Mouse (Mus musculus): ENCODE results near the gene Olfr483. TPM values are rescaled to one million over a fixed set of nuclear protein-coding genes. Genes with fewer than 3 reads are reported as not detected.

Gene Olfr483
- polyA plus RNA-seq (2014; fragmentation: Nextera tagmentation; extraction: Ambion mirVana), result not detected in 2 replicates

DNA sequence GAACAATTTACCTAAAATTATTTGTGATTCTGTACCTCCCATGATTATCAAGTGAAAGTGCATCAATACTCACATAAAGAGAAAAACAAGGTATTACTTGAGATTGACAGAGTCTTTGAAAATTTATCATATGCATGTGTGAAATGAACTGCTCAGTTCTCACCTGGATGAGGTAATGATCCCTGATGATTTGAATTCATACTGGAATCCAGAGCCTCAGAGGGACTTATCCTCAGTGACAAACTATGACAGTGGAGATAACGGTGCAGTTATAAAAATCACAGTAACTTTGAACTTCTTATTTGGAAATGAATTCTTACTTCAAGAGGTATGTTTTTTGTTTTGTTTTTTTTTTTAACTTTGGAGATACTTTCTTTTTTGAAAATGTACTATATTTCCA, at the start of gene Olfr483:
Gene Olfr483, plus strand, starts transcription at position 301 of the 400 bp plus-strand sequence.
- Histone ChIP-seq H3K36me3 (ENCODE audit: control insufficient read depth, insufficient read depth, low read length) (no peaks in the 10 kb centered on the region), H3K9me3 (ENCODE audit: control insufficient read depth, low read length) (no peaks in the 10 kb centered on the region), H3K4me1 (ENCODE audit: control insufficient read depth, insufficient read depth, low read length) (no peaks in the 10 kb centered on the region), H3K27ac (ENCODE audit: low read depth, low read length) (no peak within 1 kb of the TSS), H3K9ac (ENCODE audit: low read length) (no peak within 1 kb of the TSS), H3K27me3 (ENCODE audit: control insufficient read depth, insufficient read depth, low read length) (no peaks in the 10 kb centered on the region), H3K4me2 (no peak within 1 kb of the TSS), H3K4me3 (ENCODE audit: low read depth, low read length) (no peak within 1 kb of the TSS)
- DNase-seq (ENCODE audit: low spot score, missing footprints) (no peak), ATAC-seq (ENCODE audit: low FRiP score) (no peak)
- 87% methylated on average over 1 of the region's 1 CpGs for WGBS

- DNase-seq (ENCODE audit: low spot score, missing footprints) (no peak), ATAC-seq (ENCODE audit: low FRiP score) (no peak)
- Histone ChIP-seq H3K4me3 (ENCODE audit: low read depth, low read length) (no peak within 1 kb of the TSS), H3K4me1 (ENCODE audit: control insufficient read depth, insufficient read depth, low read length) (no peaks in the 10 kb centered on the region), H3K27ac (ENCODE audit: low read depth, low read length) (no peak within 1 kb of the TSS), H3K9me3 (ENCODE audit: control insufficient read depth, low read length) (no peaks in the 10 kb centered on the region), H3K4me2 (no peak within 1 kb of the TSS), H3K9ac (ENCODE audit: low read length) (no peak within 1 kb of the TSS), H3K36me3 (ENCODE audit: control insufficient read depth, insufficient read depth, low read length) (no peaks in the 10 kb centered on the region), H3K27me3 (ENCODE audit: control insufficient read depth, insufficient read depth, low read length) (no peaks in the 10 kb centered on the region)
- WGBS, result 88% methylated on average over 1 of the region's 1 CpGs
Measured at GRCm38 (mm10) chr7:108067246-108067645, 33.4 kb upstream of the Olfr483 start, which contains the start of gene Olfr480. TSS of gene Olfr480 (minus strand) at chr7:108067346.

- H3K4me2 ChIP-seq, result no peak within 1 kb of the TSS
- no peak within 1 kb of the TSS for H3K27ac ChIP-seq (ENCODE audit: low read depth, low read length)
- no peak for ATAC-seq (ENCODE audit: low FRiP score)
- H3K9me3 ChIP-seq (ENCODE audit: control insufficient read depth, low read length), result no peaks in the 10 kb centered on the region
- H3K9ac ChIP-seq (ENCODE audit: low read length), result no peak within 1 kb of the TSS
- DNase-seq (ENCODE audit: low spot score, missing footprints), result no peak
- no peaks in the 10 kb centered on the region for H3K36me3 ChIP-seq (ENCODE audit: control insufficient read depth, insufficient read depth, low read length)
- H3K27me3 ChIP-seq (ENCODE audit: control insufficient read depth, insufficient read depth, low read length), result no peaks in the 10 kb centered on the region
- H3K4me1 ChIP-seq (ENCODE audit: control insufficient read depth, insufficient read depth, low read length), result no peaks in the 10 kb centered on the region
- no peak within 1 kb of the TSS for H3K4me3 ChIP-seq (ENCODE audit: low read depth, low read length)
Measured at GRCm38 (mm10) chr7:108079555-108079954, 21.1 kb upstream of the Olfr483 start, which contains the start of gene Olfr481. TSS of gene Olfr481 (plus strand) at chr7:108079855.

DNA sequence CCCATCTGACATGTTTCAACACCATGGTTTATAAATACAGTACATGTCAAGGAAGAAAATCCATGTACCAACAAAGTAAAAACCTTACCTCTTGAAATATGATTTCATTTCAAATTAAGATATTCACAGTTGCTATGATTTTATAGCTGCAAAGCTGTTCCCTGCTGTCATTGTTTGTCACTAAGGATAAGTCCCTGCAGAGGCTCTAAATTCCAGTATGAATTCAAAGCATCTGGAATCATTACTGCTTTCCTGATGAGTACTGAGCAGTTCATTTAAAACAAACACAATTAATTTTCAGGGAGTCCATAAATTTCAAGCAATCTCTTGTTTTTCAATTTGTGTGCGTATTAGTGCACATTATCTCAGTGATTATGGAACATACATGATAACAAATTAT, 3.2 kb upstream of the Olfr483 start, which contains the start of gene Olfr482:
Gene Olfr482, minus strand, starts transcription at position 101 of the 400 bp plus-strand sequence.
- Histone ChIP-seq H3K9me3 (ENCODE audit: control insufficient read depth, low read length) (no peaks in the 10 kb centered on the region), H3K4me1 (ENCODE audit: control insufficient read depth, insufficient read depth, low read length) (no peaks in the 10 kb centered on the region), H3K36me3 (ENCODE audit: control insufficient read depth, insufficient read depth, low read length) (no peaks in the 10 kb centered on the region), H3K4me2 (no peak within 1 kb of the TSS), H3K9ac (ENCODE audit: low read length) (no peak within 1 kb of the TSS), H3K4me3 (ENCODE audit: low read depth, low read length) (no peak within 1 kb of the TSS), H3K27ac (ENCODE audit: low read depth, low read length) (no peak within 1 kb of the TSS), H3K27me3 (ENCODE audit: control insufficient read depth, insufficient read depth, low read length) (no peaks in the 10 kb centered on the region)
- DNase-seq (ENCODE audit: low spot score, missing footprints) (no peak), ATAC-seq (ENCODE audit: low FRiP score) (no peak)
- 87% methylated on average over 1 of the region's 1 CpGs for WGBS

DNA sequence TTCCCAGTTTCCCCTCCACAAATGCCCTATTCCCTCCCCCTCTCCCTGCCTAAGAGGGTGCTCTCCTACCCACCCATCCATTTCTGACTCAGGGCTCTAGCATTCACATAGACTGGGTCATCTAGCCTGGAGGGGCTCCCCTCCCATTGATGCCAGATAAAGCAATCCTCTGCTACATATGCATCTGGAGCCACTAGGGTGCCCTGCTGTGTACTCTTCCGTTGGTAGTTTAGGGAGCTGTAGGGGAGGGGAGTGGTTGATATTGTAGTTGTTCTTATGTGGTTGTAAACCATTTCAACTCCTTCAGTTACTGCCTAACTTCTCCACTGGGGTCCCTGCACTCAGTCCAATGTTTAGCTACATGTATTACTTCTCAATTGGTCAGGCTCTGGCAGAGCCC, 20.0 kb downstream of the Olfr483 start:
- no peaks in the 10 kb centered on the region for H3K4me1 ChIP-seq (ENCODE audit: control insufficient read depth, insufficient read depth, low read length)
- WGBS, result 9% methylated on average over 1 of the region's 1 CpGs
- DNase-seq (ENCODE audit: low spot score, missing footprints) (no peak), ATAC-seq (ENCODE audit: low FRiP score) (no peak)
- H3K27ac ChIP-seq (ENCODE audit: low read depth, low read length), result no peak overlapping the region
- H3K27me3 ChIP-seq (ENCODE audit: control insufficient read depth, insufficient read depth, low read length), result no peaks in the 10 kb centered on the region
- H3K9ac ChIP-seq (ENCODE audit: low read length), result no peak overlapping the region
- no peak overlapping the region for H3K4me2 ChIP-seq
- H3K4me3 ChIP-seq (ENCODE audit: low read depth, low read length), result no peak overlapping the region
- no peaks in the 10 kb centered on the region for H3K36me3 ChIP-seq (ENCODE audit: control insufficient read depth, insufficient read depth, low read length)
- no peaks in the 10 kb centered on the region for H3K9me3 ChIP-seq (ENCODE audit: control insufficient read depth, low read length)

- H3K9me3 ChIP-seq (ENCODE audit: control insufficient read depth, low read length), result no peaks in the 10 kb centered on the region
- ATAC-seq (ENCODE audit: low FRiP score) (no peak), DNase-seq (ENCODE audit: low spot score, missing footprints) (no peak)
- no peak overlapping the region for H3K9ac ChIP-seq (ENCODE audit: low read length)
- H3K36me3 ChIP-seq (ENCODE audit: control insufficient read depth, insufficient read depth, low read length), result no peaks in the 10 kb centered on the region
- H3K27me3 ChIP-seq (ENCODE audit: control insufficient read depth, insufficient read depth, low read length), result no peaks in the 10 kb centered on the region
- 80% methylated on average over 1 of the region's 1 CpGs for WGBS
- no peaks in the 10 kb centered on the region for H3K4me1 ChIP-seq (ENCODE audit: control insufficient read depth, insufficient read depth, low read length)
- no peak overlapping the region for H3K4me3 ChIP-seq (ENCODE audit: low read depth, low read length)
- H3K27ac ChIP-seq (ENCODE audit: low read depth, low read length), result no peak overlapping the region
- no peak overlapping the region for H3K4me2 ChIP-seq
Measured at GRCm38 (mm10) chr7:108121416-108121815, 20.8 kb downstream of the Olfr483 start.

GRCm38 (mm10) chr7:108127349-108127748, 26.7 kb downstream of the Olfr483 start, which contains the start of gene Olfr484:
TSS of gene Olfr484 (minus strand) at chr7:108127449.
- H3K9ac ChIP-seq (ENCODE audit: low read length), result no peak within 1 kb of the TSS
- no peak within 1 kb of the TSS for H3K4me2 ChIP-seq
- H3K36me3 ChIP-seq (ENCODE audit: control insufficient read depth, insufficient read depth, low read length), result no peaks in the 10 kb centered on the region
- no peak for DNase-seq (ENCODE audit: low spot score, missing footprints)
- H3K4me3 ChIP-seq (ENCODE audit: low read depth, low read length), result no peak within 1 kb of the TSS
- ATAC-seq (ENCODE audit: low FRiP score), result no peak
- no peaks in the 10 kb centered on the region for H3K9me3 ChIP-seq (ENCODE audit: control insufficient read depth, low read length)
- H3K27me3 ChIP-seq (ENCODE audit: control insufficient read depth, insufficient read depth, low read length), result no peaks in the 10 kb centered on the region
- H3K4me1 ChIP-seq (ENCODE audit: control insufficient read depth, insufficient read depth, low read length), result no peaks in the 10 kb centered on the region
- H3K27ac ChIP-seq (ENCODE audit: low read depth, low read length), result no peak within 1 kb of the TSS

Other genes with a start within 250 kb of the Olfr483 start
- gene Olfr472, start 202.9 kb upstream of the Olfr483 start, polyA plus RNA-seq (2014; fragmentation: Nextera tagmentation; extraction: Ambion mirVana), result not detected in 2 replicates
- not detected in 2 replicates for gene Olfr473, start 170.4 kb upstream of the Olfr483 start, polyA plus RNA-seq (2014; fragmentation: Nextera tagmentation; extraction: Ambion mirVana)
- gene Olfr474, start 146.2 kb upstream of the Olfr483 start, polyA plus RNA-seq (2014; fragmentation: Nextera tagmentation; extraction: Ambion mirVana), result not detected in 2 replicates
- not detected in 2 replicates for gene Olfr476, start 136.0 kb upstream of the Olfr483 start, polyA plus RNA-seq (2014; fragmentation: Nextera tagmentation; extraction: Ambion mirVana)
- gene Olfr477, start 114.2 kb upstream of the Olfr483 start, polyA plus RNA-seq (2014; fragmentation: Nextera tagmentation; extraction: Ambion mirVana), result not detected in 2 replicates
- not detected in 2 replicates for gene Olfr478, start 66.9 kb upstream of the Olfr483 start, polyA plus RNA-seq (2014; fragmentation: Nextera tagmentation; extraction: Ambion mirVana)
- gene Olfr479, start 50.2 kb upstream of the Olfr483 start, polyA plus RNA-seq (2014; fragmentation: Nextera tagmentation; extraction: Ambion mirVana), result not detected in 2 replicates
- not detected in 2 replicates for gene Olfr480, start 33.5 kb upstream of the Olfr483 start, polyA plus RNA-seq (2014; fragmentation: Nextera tagmentation; extraction: Ambion mirVana)
- not detected in 2 replicates for gene Olfr481, start 21.0 kb upstream of the Olfr483 start, polyA plus RNA-seq (2014; fragmentation: Nextera tagmentation; extraction: Ambion mirVana)
- gene Olfr482, start 3.3 kb upstream of the Olfr483 start, polyA plus RNA-seq (2014; fragmentation: Nextera tagmentation; extraction: Ambion mirVana), result not detected in 2 replicates
- not detected in 2 replicates for gene Olfr484, start 26.6 kb downstream of the Olfr483 start, polyA plus RNA-seq (2014; fragmentation: Nextera tagmentation; extraction: Ambion mirVana)
- gene Olfr485, start 59.0 kb downstream of the Olfr483 start, polyA plus RNA-seq (2014; fragmentation: Nextera tagmentation; extraction: Ambion mirVana), result not detected in 2 replicates
- not detected in 2 replicates for gene Olfr486, start 71.9 kb downstream of the Olfr483 start, polyA plus RNA-seq (2014; fragmentation: Nextera tagmentation; extraction: Ambion mirVana)
- not detected in 2 replicates for gene Olfr487, start 113.8 kb downstream of the Olfr483 start, polyA plus RNA-seq (2014; fragmentation: Nextera tagmentation; extraction: Ambion mirVana)
- gene Olfr488, start 157.5 kb downstream of the Olfr483 start, polyA plus RNA-seq (2014; fragmentation: Nextera tagmentation; extraction: Ambion mirVana), result not detected in 2 replicates
- not detected in 2 replicates for gene Olfr490, start 188.1 kb downstream of the Olfr483 start, polyA plus RNA-seq (2014; fragmentation: Nextera tagmentation; extraction: Ambion mirVana)
- gene Olfr491, start 212.6 kb downstream of the Olfr483 start, polyA plus RNA-seq (2014; fragmentation: Nextera tagmentation; extraction: Ambion mirVana), result not detected in 2 replicates
- not detected in 2 replicates for gene Olfr492, start 222.8 kb downstream of the Olfr483 start, polyA plus RNA-seq (2014; fragmentation: Nextera tagmentation; extraction: Ambion mirVana)
- gene Olfr493, start 246.1 kb downstream of the Olfr483 start, polyA plus RNA-seq (2014; fragmentation: Nextera tagmentation; extraction: Ambion mirVana), result not detected in 2 replicates